Mouse (Mus musculus) midbrain, embryonic 14.5 days (tissue): ENCODE measurements at regions not wholly inside any gene's neighbourhood (a gene's known extent, or its start where the extent isn't known, plus 50 kb on each side); places are given as distances from the start of the nearest gene placed in this dataset.

Source experiments
- ATAC-seq: fragments of 200-750 bp; cut with Nextera tagmentation; 2 replicates; pipeline ENCODE4 v1.8.0; 2017; ENCODE audit warnings: moderate number of reproducible peaks, moderate library complexity; ENCODE audit not compliant: low FRiP score, low TSS enrichment
- DNase-seq: peaks from one replicate; pipeline ENCODE4 v3.0.0-alpha.2; 2015
- H3K27ac ChIP-seq: fragments of 300-500 bp; sonication (generic); replicated peaks from 2 replicates; pipeline ENCODE4 v1.5.1; 2014; ENCODE audit warnings: mild to moderate bottlenecking, low read depth, low read length, moderate library complexity
- H3K27me3 ChIP-seq: fragments of 300-500 bp; sonication (generic); 2 replicates; pipeline ENCODE4 v1.6.1; 2014; ENCODE audit warnings: low read length, control low read depth, mixed read lengths; ENCODE audit not compliant: control insufficient read depth, insufficient read depth
- H3K36me3 ChIP-seq: fragments of 300-500 bp; sonication (generic); 2 replicates; pipeline ENCODE4 v1.6.1; 2014; ENCODE audit warnings: low read length, control low read depth; ENCODE audit not compliant: control insufficient read depth, insufficient read depth
- H3K4me1 ChIP-seq: fragments of 300-500 bp; sonication (generic); 2 replicates; pipeline ENCODE4 v1.6.1; 2014; ENCODE audit warnings: mild to moderate bottlenecking, antibody characterized with exemption, low read length, control low read depth; ENCODE audit not compliant: control insufficient read depth, insufficient read depth
- H3K4me2 ChIP-seq: fragments of 300-500 bp; sonication (generic); 2 replicates; pipeline ENCODE4 v1.6.1; 2014; ENCODE audit warnings: mild to moderate bottlenecking, low read length, moderate library complexity
- H3K4me3 ChIP-seq: fragments of 300-500 bp; sonication (generic); replicated peaks from 2 replicates; pipeline ENCODE4 v1.5.1; 2014; ENCODE audit warnings: low read depth, low read length
- H3K9ac ChIP-seq: fragments of 300-500 bp; sonication (generic); replicated peaks from 2 replicates; pipeline ENCODE4 v1.6.1; 2014; ENCODE audit warnings: mild to moderate bottlenecking, low read length, moderate library complexity
- H3K9me3 ChIP-seq: fragments of 300-500 bp; sonication (generic); 2 replicates; pipeline ENCODE4 v1.6.1; 2016; ENCODE audit warnings: low read length, control low read depth, mixed read lengths; ENCODE audit not compliant: control insufficient read depth
- WGBS: fragments of 180-500 bp; shearing (Covaris S2); extraction: QIAGEN DNeasy Blood & Tissue Kit; methylation state at CpG from one replicate; pipeline ENCODE4 v1.1.7; 2014; 5-methylcytosine and 5-hydroxymethylcytosine counted together

DNA sequence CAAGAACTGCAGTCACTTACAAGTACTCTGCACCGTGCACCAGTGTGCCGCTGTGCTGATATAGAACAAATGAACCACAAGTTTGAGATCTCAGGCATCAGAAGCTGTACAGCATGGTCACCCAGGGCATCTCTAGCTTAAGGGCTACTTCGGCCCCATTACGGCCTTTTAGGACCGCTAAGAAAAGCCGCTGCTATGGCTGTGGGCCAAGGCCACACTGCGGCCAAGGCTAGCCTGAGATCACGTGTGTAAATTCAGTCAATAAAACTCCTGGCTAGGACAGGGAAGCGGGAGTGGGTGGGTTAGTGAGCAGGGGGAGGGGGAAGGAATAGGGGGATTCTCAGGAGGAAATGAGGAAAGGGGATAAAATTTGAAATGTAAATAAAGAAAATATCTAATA lies 50.9 kb upstream of the Atp12a start:
- Histone ChIP-seq H3K9ac (no peak overlapping the region), H3K4me1 (no peaks in the 10 kb centered on the region), H3K36me3 (no peaks in the 10 kb centered on the region), H3K27ac (no peak overlapping the region), H3K27me3 (no peaks in the 10 kb centered on the region), H3K4me2 (no peak overlapping the region), H3K9me3 (no peaks in the 10 kb centered on the region), H3K4me3 (no peak overlapping the region)
- ATAC-seq: no peak
- 89% methylated on average over 9 of the region's 9 CpGs for WGBS
- no peak for DNase-seq

DNA sequence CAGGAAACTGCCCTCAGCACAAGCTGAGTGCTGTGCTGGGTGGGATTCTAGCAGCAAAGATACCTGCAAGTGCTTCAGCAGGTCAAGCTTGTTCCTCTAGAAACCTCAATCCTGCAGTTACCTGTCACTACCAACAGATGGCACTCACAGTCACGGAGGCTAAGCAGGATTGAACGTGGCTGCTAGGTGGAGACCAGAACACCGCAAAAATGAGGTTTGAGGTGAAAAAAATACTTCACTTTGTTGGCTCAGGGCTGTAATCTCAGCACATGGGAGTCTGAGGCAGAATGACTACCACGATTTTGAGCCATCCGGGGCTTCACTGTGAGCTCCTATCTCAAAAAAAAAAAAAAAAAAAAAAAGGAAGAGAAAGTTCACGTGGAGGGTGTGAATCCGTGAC lies 50.4 kb upstream of the Atp12a start:
- 40% methylated on average over 7 of the region's 7 CpGs for WGBS
- peak; percentile 74 for DNase-seq

More for the DNA sequence above, 50.4 kb upstream of the Atp12a start:
- Histone ChIP-seq H3K4me2 (no peak overlapping the region), H3K4me1 (no peaks in the 10 kb centered on the region), H3K27me3 (no peaks in the 10 kb centered on the region), H3K9ac (no peak overlapping the region), H3K4me3 (no peak overlapping the region), H3K36me3 (no peaks in the 10 kb centered on the region), H3K9me3 (no peaks in the 10 kb centered on the region), H3K27ac (no peak overlapping the region)
- ATAC-seq: no peak
